Comparison of ENCODE assay signal across 9 mouse cellular contexts in genomic region chr16:95605304-95605703, GRCm38 (mm10). TPM values are rescaled to one million over a fixed set of nuclear protein-coding genes. Genes with fewer than 3 reads are reported as not detected.
DNase-seq lines count a peak whose midpoint lies in the region; ATAC-seq and TF ChIP-seq lines count a peak whose summit lies in the region.
"Had no signal": no experiment of that assay in that cellular context is flagged by ENCODE, and none has a peak within 500 bp of the region (broad histone marks: within the 10 kb centered on the region; RNA-seq: fewer than 3 reads in every experiment).

No protein-coding gene starts in this region.

- peak; percentile 82 for TF ChIP-seq CTCF in bone marrow macrophage, adult 2 months (IDR thresholded peaks at IDR 0.05; ENCODE audit: low read depth, low read length)

- H3K9ac ChIP-seq in liver, embryonic 12.5 days = no peak overlapping the region
- H3K9ac ChIP-seq: stomach, embryonic 15.5 days had no signal

- no peaks in the 10 kb centered on the region for H3K9me3 ChIP-seq in liver, embryonic 12.5 days (replicated peaks)
- H3K9me3 ChIP-seq: stomach, embryonic 15.5 days had no signal

- H3K4me2 ChIP-seq in liver, embryonic 12.5 days = no peak overlapping the region
- H3K4me2 ChIP-seq: stomach, embryonic 15.5 days had no signal

- H3K4me3 ChIP-seq in liver, embryonic 12.5 days = no peak overlapping the region
- H3K4me3 ChIP-seq in bone marrow macrophage, adult 2 months (ENCODE audit: insufficient read depth, low read length) = no peak overlapping the region
- H3K4me3 ChIP-seq: stomach, embryonic 15.5 days had no signal

- WGBS in liver, embryonic 12.5 days (ENCODE audit: insufficient replicate concordance) = 16% methylated on average over 7 of the region's 7 CpGs

- H3K4me1 ChIP-seq in liver, embryonic 12.5 days = no peaks in the 10 kb centered on the region
- no peaks in the 10 kb centered on the region for H3K4me1 ChIP-seq in bone marrow macrophage, adult 2 months (ENCODE audit: control insufficient read depth, insufficient read depth, low read length)

- DNase-seq in liver = peak; percentile 77
- DNase-seq in kidney, postnatal 10 days = peak; percentile 89
- peak; percentile 62 to 73 for DNase-seq in lung, adult 18-20 months
- peak; percentile 47 to 77 for DNase-seq in right cerebral cortex, postnatal 10 days (ENCODE audit: low spot score in 2 of 2)
- peak; percentile 90 for DNase-seq in urinary bladder, postnatal 14 days (ENCODE audit: low spot score)

- H3K27ac ChIP-seq in liver, embryonic 12.5 days = no peak overlapping the region
- no peak overlapping the region for H3K27ac ChIP-seq in bone marrow macrophage, adult 2 months (ENCODE audit: insufficient read depth, low read depth, low read length)
- H3K27ac ChIP-seq: stomach, embryonic 15.5 days had no signal

- no peak for TF ChIP-seq POLR2A in bone marrow macrophage, adult 2 months (IDR thresholded peaks at IDR 0.05; ENCODE audit: borderline replicate concordance, low read depth, low read length)

- ATAC-seq in liver, embryonic 12.5 days = no peak
- ATAC-seq in erythroblast, adult 5-6 weeks (replicated peaks; ENCODE audit: low FRiP score, poor library complexity, severe bottlenecking) = 0 out of 2 replicates have a peak, but pooled peaks have one; percentile 62

- H3K27me3 ChIP-seq in liver, embryonic 12.5 days (replicated peaks) = no peaks in the 10 kb centered on the region
- H3K27me3 ChIP-seq: stomach, embryonic 15.5 days had no signal

- H3K36me3 ChIP-seq in liver, embryonic 12.5 days = no peaks in the 10 kb centered on the region
- H3K36me3 ChIP-seq: stomach, embryonic 15.5 days had no signal

RNA-seq across cellular contexts. Expression of gene Erg, which starts 18.9 kb away (rescaled TPM):
- 1.4 and 2.6 TPM in 2 replicates for polyA plus RNA-seq in liver, embryonic 12.5 days (2016; fragmentation: Nextera tagmentation; extraction: Ambion mirVana)
- polyA plus RNA-seq in bone marrow macrophage, adult 2 months (2012; ENCODE audit: insufficient read depth, insufficient read length, missing spikeins) = not detected in 2 replicates
- total RNA-seq in erythroblast, adult 5-6 weeks (2015; ENCODE audit: low replicate concordance) = 3.8 and 4.0 TPM in 2 replicates
- total RNA-seq in erythroblast, adult 5-6 weeks (2017; ENCODE audit: low replicate concordance) = 6.0 and 9.5 TPM in 2 replicates
